Mouse (Mus musculus) lung, postnatal 0 days (tissue): ENCODE measurements at regions not wholly inside any gene's neighbourhood (a gene's known extent, or its start where the extent isn't known, plus 50 kb on each side); places are given as distances from the start of the nearest gene placed in this dataset.

ENCODE experiments used
- CTCF ChIP-seq: IDR thresholded peaks from 2 replicates; pipeline ENCODE4 v1.5.1; 2016; ENCODE audit warnings: antibody characterized with exemption, mild to moderate bottlenecking
- EP300 ChIP-seq: IDR thresholded peaks from 2 replicates; pipeline ENCODE4 v1.6.1; 2016; ENCODE audit warnings: antibody characterized with exemption, mild to moderate bottlenecking, control low read depth

- TF ChIP-seq CTCF, result no peak
- TF ChIP-seq EP300, result no peak
Observed at GRCm38 (mm10) chr8:64438489-64438888, 232.4 kb upstream of the Tll1 start.
